Mouse (Mus musculus) heart, postnatal 10 days (tissue): ENCODE measurements around the gene Gm21988. TPM values are rescaled to one million over a fixed set of nuclear protein-coding genes. Genes with fewer than 3 reads are reported as not detected.

ENCODE experiments used
- DNase-seq, 2 experiments: peaks; one replicate each; pipeline ENCODE4 v3.0.0; 2021
- intact Hi-C: fragments of 180-260 bp; cut with DNase I; formaldehyde crosslinking; loops from one replicate; pipeline ENCODE4 v1.15.1; 2025
- total RNA-seq, 2 experiments: library from RNA; stranded (reverse); gene quantifications; 2 replicates each; pipeline ENCODE4 v1.2.3; 2021

Gm21988 gene
- total RNA-seq, 2 experiments from 2014 or later = 3.3 to 3.4 TPM

DNA sequence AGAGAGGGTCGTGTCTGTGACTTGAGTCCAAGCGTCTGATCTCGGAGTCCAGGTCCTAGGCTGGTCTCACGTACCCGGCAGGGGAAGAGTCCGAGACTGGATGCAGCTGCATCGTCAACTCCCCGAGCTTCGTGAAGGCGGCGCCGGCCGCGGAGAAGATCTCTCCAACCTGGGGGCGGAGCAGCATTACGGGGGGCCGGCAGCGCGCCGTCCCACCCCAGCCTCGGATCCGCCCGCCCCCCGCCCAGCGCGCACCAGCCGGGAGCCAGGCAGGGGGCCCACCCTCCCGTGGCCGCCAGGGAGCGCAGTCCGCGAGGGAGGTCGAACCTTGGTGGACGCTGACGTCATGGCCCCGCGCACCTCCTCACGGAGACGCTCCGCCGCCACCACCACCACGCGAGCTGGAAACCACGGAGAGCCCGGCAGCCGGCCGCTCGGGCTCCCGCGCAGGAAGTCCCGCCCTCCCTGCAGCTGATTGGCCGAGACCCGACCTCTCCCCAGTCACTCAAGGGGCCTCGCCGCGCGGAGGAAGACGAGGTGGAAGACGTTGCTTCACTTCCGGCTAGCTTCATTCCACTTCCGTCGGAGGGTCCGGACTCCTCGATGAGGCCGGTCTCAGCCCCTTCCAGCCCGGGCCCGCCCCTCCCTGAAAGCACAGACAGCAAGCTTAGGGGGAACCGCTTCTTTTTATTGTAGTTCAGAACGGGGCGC lies 2.0 kb downstream of the Gm21988 start, which contains the start of gene 0610010K14Rik:
Gene 0610010K14Rik (minus strand): TSS at position 458 of the 711 bp plus-strand sequence.
- DNase-seq = peak; percentile 99
- intact Hi-C loops = no loop called here

DNA sequence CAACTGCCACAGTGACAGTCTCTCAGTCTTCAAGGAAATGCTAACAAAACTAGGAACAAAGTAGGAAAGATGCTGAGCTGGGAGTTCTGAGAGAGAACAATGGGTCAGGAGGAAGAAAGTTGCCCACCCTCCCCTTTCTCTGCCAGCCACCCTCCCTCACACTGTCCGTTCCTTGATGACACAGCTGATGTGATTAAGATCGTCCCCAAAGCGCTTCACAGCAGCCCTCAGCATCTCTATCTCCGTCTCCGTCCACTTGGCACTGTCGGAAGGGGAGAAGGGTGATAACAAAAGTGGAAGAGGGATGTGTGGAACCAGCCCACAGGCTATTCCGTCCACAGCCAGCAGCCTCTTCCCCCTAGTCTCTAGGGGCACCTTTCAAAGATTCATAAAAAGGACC lies 2.9 kb downstream of the Gm21988 start:
- peak in 1 of 2 experiments; percentile 46 for DNase-seq
- intact Hi-C loops = no loop called here

DNA sequence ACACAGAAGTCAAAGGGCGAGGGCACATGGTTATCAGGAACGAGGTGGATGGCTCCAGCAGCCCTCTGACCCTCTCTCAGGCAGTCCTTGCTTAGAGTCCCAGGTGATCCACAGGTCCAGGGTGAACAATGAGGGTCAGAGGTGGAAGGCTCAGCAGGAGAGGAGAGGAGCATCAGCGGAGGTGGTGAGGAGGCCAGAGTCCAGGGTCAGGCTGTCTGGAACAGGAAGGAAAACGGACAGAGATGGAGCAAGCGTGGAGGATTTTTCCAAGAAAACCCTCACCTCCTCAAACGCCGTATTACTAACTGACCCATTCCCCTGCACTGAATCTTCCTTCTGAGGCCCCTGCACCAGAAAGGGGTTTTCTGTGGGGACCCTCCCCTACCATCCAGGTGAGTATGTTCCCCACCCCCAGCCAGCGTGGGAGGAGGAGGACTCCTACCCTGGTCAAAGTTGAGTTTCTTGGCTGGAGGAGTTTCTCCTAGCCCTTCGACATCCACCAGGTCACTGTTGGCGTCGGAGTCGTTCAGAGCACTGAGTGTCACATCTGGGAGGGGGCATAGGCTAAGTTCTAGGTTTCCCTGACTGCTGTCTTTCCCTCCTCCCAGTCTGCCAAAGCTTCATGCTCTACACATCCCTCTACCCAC lies 4.3 kb downstream of the Gm21988 start:
- intact Hi-C loops = no loop called here
- no peak for DNase-seq

DNA sequence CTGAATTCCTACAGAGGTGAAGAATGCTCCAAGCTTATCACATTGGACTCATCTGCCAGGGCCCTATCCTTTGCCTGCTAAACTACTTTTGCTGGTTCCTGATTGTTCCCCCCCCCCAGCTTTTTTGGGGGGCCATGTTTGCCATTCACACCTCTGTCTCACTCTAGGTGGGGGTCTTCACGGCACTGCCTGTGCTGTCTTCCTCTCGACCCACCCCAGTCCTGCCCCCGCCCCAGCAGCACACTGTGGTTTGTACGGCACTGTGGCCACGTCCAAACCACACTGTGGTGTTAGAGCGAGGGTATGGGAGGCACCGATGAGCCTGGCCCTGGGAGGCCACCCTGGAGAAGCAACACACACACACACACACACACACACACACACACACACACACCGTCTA lies 5.1 kb downstream of the Gm21988 start:
- no peak for DNase-seq
- intact Hi-C loops = no loop called here

DNA sequence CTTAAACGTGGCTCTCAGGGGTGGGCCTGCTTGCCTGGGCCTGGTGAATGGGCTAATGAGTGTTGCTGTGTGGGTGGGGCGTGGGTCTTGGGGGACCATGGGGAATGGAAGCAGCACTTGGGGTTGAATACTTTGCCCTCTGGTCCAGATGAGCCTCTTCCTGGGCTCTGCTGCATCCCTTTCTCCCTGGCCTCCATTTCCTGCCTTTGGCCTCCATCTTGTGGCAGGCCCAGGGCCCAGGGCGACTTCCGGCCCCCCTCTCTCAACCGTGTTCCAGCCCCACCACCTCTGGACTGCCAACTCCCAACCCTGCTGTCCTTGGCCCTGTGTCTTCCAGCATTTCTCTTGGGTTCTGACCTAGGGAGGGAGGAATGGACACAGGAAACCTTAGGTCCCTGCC lies 5.6 kb downstream of the Gm21988 start:
- intact Hi-C loops = no loop called here
- peak in 1 of 2 experiments; percentile 60 for DNase-seq

DNA sequence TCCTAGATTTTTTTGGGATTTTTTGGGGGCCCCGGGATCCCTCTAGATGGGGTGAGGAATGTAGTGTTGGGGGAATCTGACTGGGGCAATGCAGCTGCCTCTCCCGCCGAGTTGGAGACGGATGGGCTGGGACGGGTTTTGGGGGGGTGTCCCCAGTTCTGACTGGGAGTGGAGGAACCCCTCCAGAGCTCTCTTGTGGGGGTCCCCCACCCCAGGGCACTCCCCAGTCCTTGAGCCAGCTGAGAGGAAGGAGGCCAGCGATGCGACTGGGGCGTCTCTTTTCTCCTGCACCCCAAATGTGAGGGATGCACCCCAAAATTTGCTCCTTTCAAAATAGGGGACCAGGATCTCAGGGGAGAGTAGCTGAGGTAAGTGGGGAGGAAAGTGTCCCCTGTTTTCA lies 6.6 kb downstream of the Gm21988 start:
- intact Hi-C loops = no loop called here
- DNase-seq = no peak

DNA sequence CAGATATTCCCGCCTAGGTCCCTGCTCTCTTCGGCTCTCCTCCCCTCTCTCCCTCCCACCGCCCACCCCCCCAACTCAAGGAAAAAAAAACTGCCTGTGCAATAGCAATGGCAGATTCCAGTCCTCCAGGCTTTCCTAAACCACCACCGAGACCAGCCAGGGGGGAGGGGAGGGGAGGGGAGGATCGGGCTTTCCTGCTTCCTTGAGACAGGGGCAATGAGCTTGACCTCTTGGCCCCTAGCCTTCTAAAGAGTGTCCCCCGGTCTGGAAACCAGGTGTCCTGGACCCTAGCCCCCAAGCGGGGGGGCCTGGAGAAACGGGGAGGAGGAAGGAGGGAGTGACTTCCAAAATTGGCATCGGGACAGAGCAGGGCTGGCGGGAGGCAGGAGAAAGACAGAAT lies 7.1 kb downstream of the Gm21988 start:
- DNase-seq = peak; percentile 77 to 80
- intact Hi-C loops = no loop called here

DNA sequence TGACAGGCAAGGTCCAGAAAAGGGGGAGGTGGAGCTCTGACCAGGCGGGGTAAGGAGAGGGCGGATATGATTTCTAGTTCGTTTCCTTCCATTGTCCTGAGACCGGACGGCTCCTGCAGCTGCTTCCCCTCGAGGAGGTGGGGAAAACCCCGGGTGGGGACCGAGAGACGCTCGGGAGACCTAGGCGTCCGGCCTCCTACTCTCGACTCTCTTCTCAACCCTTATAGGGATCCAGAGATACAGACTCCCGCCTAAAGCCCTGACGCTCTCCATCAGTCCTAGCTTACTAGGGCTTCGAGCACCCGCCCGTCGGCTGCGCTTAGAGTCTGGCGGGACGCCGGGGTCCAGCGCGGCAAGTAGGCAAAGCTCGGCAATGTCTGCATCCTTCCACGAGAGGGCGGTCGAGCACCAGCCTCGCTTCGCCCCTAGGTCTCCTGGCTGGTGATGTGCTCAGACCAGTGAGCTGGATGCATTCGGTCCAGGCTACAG lies 9.3 kb downstream of the Gm21988 start:
- intact Hi-C loops = no loop called here

DNA sequence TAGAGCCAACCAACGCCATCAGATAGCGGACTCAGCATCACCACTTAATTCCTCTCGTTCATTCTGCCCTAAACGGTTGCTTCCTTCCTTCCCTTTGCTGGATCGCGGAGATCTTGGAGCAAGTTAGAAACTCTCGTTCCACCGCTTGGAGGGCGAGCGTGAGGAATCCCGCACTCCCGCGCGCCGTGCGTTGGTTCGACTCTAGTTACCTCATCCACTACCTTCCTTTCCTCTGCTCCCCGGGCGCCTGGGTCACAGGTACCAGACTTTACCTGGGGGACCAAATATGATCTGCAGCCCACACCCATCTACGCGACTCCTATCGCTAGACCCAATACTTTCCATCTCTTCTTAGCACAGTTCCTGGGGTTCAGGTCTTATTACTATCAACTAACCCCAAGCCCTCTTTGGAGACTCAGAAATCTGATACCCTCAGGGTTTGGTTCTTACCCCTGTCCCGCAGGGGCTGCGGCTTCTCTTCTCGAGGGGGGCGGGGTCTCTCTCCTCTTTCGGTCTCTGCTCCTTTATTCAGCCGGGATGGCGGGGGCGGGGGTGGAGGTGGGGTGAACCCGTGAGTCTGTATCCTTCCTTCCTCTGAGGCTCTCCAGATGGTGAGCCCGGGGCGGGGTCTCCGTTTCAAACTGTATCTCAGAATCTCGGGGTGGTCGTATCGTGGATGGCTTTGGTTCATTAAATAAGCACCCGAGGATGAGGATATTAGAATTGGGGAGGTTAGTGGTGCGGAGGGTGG lies 10.2 kb downstream of the Gm21988 start, which contains the start of gene Bcl6b:
Gene Bcl6b (minus strand): TSS at position 539 of the 751 bp plus-strand sequence.
- intact Hi-C loops = no loop called here
- DNase-seq = peak; percentile 59 to 68

More for the DNA sequence above, 9.3 kb downstream of the Gm21988 start:
- peak; percentile 93 to 95 for DNase-seq

DNA sequence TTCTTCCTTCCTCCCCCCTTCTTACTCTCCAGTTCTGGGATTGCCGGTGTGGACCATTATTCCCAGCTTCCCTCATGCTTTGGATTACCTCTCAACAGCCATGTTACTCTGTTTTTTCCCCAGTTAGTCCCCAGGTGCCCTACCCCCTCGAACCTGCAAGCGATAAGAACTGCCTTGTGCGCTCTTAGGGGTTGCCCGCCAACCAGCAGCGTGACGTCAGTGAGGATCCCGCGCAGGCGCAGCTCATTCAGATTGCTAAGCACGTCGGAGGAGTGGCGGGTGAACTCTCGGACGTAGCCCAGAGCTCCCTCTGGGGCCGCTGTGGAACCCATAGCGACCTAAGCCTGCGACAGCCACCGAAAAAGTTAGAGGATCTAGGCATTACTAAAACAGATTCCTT lies 10.8 kb downstream of the Gm21988 start:
- peak; percentile 90 to 91 for DNase-seq
- intact Hi-C loops = no loop called here

DNA sequence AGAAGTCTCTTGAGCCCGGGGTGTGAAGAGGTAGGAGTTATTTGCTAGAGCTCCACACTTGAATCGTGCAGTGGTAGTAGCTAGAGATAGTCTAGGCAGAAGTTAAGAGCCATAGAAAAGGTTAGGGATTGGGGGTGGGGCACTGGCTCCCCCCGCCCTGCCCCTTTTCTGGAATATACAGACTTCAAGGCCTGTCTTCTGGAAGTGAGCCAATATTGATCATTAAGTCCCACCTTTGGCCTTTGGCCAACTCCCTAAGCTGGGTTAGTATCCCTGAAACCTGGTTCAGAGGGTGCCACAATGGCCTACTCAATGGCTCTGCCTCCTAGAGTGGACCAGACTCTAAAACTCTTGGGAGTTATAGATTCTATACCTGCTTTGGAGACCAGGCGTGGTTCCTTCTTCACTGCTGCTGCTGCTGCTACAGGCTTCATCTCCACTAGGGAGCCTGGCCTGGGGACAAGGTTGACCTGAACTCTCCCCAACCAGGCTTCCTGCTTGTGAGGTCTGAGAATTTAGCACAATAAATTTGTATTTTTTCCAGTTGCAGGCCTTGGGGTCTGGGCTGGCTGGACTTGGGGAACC lies 11.9 kb downstream of the Gm21988 start:
- intact Hi-C loops = no loop called here
- peak in 1 of 2 experiments; percentile 23 for DNase-seq

DNA sequence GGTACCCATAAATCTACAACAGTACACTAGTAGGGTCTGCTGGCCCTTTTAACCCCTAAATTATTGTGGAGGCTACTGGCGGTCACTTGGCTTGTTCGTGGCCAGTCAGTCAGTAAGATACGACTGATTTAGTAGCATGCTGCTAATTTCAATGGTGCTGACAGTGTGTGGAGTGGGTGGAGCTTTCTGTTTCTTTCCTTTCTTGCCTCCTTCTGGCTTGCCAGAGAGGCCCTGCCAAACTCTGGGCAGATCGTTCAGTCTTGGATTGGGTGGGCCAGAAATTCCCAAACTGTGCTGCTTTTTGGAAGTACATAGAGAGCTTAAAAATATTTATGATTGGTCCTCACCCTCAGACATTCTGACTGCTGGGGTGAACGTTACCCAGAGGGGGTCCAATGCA lies 12.5 kb downstream of the Gm21988 start:
- DNase-seq = no peak
- intact Hi-C loops = no loop called here

DNA sequence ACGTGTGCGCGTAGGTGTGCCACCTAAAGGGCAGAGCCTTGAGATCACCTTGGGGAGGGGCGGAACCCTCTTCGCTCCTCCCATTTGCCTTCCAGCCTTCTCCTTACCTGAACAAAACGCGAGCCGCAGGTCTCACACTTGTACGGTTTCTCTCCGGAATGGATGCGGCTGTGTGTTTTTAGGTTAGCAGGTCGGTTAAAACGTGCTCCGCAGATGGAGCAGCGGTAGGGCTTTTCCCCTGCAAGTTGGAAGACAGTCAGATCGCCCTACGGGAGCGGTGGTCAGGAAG lies 13.1 kb downstream of the Gm21988 start:
- no peak for DNase-seq
- intact Hi-C loops = no loop called here

DNA sequence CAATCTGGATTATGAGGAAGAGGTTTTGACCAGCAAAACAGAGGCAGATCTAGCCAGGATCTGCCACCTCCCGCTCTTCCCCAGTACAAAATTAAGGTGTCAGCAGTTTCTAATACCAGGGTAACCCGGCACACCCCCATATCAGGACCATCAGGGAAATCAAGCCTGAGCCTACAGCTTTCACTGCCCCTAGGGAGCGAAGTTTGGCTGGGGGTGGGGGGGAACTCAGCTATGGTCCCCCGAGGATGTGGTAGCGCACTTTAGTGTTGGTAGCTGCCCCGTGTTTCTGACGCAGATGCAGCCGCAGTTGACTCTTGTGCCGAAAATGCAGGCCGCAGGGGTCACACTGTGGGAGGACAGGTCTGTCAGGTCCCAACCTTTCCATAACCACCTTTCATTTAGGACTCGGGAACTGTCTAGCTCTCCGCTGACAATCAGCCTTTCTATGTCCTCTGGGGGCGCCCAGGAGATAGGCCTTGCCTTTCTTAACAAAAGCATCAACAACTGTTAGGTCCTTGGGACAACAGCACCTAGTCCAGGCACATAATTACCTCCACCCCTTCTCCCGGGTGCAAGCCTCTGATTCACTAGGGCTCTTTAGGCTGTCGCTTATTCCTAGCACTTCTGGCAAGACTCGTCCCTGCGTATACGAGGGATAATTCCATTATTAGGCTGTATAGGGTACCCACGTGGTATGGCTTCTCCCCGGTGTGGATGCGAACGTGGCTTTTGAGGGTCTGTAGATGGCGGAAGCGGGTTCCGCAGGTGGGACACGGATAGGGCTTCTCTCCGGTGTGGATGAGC lies 13.6 kb downstream of the Gm21988 start:
- intact Hi-C loops = no loop called here
- no peak for DNase-seq

DNA sequence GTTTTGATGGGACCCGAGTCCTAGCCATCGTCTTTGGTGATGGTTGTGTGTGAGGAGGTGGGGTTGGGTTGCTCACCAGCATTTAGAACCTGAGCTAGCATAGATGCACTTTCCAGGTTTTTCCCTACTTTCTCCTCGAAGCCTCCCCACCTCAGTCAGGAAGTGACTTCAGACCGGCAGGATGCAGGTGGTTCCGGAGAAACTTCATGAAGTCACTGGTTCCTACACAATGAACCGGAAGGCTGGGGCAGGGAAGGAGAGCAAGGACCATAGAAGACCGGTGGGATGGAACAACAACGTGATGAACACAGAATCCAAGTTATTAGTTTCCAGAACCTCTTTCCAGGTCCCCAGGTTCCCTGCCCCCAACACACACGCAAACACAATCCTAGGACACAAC lies 15.9 kb downstream of the Gm21988 start:
- intact Hi-C loops = no loop called here
- DNase-seq = peak; percentile 69 to 73

DNA sequence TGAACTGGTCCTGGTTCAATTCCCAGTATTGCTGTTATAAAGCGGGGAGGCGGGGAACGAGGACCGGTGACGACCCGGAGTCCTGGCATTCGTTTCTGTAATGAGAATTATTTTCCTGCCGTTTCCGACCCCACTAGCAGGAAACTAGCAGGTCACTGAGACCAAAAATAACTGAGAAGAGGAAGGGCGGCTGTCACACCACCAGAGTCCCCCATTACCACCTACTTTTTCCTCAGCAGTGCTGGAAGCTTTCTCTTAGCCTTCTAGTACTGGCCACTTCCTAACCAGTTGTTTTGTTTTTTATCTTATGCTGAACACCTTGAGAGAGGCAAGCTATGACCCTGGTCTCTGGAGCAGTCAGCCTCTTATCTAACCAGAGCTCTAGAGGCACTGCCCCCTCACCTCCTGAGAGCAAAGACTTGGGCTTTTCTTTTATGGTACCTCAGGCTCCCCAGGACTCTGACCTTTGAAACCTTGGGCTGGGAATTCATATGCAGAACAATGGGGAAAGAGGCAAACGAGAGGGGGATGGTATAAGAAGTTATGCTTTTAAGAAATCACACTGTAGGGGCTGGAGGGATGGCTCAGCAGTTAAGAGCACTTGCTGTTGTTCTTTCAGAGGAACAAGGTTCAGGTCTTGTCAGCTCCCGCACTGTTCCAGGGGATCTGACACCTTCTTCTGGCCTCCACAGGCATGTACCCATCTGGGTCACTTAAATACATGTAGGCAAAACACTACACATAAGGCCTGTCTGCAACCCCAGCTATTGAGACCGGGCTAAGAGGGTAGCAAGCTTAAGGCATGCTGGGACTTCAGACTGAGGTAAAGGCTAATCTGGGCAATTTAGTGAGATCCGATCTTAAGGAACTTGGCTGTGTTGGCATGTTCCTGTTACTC lies 17.8 kb downstream of the Gm21988 start:
- intact Hi-C loops = no loop called here
- DNase-seq = no peak

DNA sequence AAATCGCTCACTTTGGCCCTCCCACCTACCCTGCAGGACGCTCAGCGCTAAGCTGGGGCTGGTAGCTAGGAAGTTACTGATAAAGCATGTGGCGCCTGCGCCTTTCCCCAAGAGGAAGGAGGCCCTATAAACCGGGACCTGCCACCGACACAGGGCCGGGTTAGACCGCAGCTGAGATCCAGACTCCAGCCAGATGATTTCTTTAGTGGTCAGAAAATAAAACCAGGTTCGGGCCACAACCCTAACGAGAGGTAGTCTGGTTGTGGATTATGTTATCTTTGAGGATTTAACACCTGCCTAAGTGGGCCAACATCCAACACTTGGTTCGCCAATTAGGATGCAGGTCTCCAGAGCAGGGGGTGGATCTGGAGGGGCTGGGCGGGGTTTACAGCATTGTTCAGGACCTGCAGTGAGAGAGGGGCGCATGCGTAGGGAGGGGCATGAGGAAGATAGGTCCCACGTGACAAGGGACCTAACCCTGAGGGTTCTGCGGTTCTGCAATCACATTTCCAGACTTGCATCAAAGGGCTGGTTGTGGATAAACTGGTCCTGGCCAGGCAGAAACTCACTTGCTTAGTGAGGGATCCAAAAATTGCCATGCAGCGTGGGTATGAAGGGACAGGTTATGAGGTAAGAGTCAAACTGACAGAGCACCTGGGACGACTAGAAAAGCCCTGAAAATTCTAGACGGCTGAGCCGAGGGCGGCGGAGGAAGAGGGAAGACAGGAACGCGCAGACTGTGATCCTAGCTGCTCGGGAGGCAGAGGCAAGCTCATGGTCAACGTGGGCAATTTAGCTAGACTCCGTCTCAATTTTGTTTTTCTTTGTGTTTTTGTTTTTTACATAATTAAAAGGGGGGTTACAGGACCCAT lies 18.7 kb downstream of the Gm21988 start, which contains the start of gene Slc16a13:
Gene Slc16a13 (minus strand): TSS at position 334 of the 872 bp plus-strand sequence.
- intact Hi-C loops = no loop called here
- peak; percentile 93 to 94 for DNase-seq

DNA sequence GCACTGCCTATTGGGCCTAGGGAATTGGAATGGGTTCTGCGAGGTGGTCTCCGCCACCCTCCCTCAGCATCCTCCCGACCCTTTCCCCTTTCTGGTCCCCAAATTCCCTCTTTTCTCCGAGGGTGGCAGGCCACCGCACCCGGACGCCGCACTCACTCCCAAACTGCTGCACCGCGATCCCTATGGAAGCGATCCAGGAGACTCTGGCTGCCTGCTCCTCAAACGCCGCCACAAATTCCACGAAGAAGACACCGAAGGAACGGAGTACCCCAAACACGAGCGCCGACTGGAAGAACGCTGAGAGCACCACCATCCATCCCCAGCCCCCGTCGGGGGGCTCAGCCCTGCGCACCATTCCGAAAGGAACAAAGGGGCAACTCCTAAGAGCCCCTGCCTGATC lies 19.3 kb downstream of the Gm21988 start:
- DNase-seq = peak in 1 of 2 experiments; percentile 56
- intact Hi-C loops = no loop called here
